Mouse (Mus musculus): ENCODE results near the gene Bend4.

Gene Bend4

GRCm38 (mm10) chr5:67454282-67454681 lies 26.2 kb upstream of the Bend4 start:
- peaks cover 11% of the 10 kb centered on the region for H3K4me1 ChIP-seq (replicated peaks; ENCODE audit: low read depth, low read length)
- peaks cover 12% of the 10 kb centered on the region for H3K9me3 ChIP-seq (ENCODE audit: low read length)
- no peaks in the 10 kb centered on the region for H3K36me3 ChIP-seq (ENCODE audit: insufficient read depth, low read length)
- H3K4me3 ChIP-seq (replicated peaks; ENCODE audit: low read length) = no peak overlapping the region
- TF ChIP-seq CTCF (conservative IDR thresholded peaks at IDR 0.05; ENCODE audit: low read length) (no peak), NANOG (IDR thresholded peaks at IDR 0.05; ENCODE audit: borderline replicate concordance, low read length) (no peak), POU5F1 (IDR thresholded peaks at IDR 0.05; ENCODE audit: borderline replicate concordance, low read length) (no peak)
- no peaks in the 10 kb centered on the region for H3K27me3 ChIP-seq (ENCODE audit: insufficient read depth, low read length)

- Histone ChIP-seq H3K36me3 (ENCODE audit: insufficient read depth, low read length) (no peaks in the 10 kb centered on the region), H3K4me3 (replicated peaks; ENCODE audit: low read length) (no peak overlapping the region), H3K27me3 (ENCODE audit: insufficient read depth, low read length) (no peaks in the 10 kb centered on the region), H3K4me1 (replicated peaks; ENCODE audit: low read depth, low read length) (peaks cover 11% of the 10 kb centered on the region), H3K9me3 (ENCODE audit: low read length) (peaks cover 47% of the 10 kb centered on the region)
- no peak for TF ChIP-seq NANOG (IDR thresholded peaks at IDR 0.05; ENCODE audit: borderline replicate concordance, low read length)
- TF ChIP-seq POU5F1 (IDR thresholded peaks at IDR 0.05; ENCODE audit: borderline replicate concordance, low read length) = no peak
Observed at GRCm38 (mm10) chr5:67449957-67450630, 22.0 kb upstream of the Bend4 start.

DNA sequence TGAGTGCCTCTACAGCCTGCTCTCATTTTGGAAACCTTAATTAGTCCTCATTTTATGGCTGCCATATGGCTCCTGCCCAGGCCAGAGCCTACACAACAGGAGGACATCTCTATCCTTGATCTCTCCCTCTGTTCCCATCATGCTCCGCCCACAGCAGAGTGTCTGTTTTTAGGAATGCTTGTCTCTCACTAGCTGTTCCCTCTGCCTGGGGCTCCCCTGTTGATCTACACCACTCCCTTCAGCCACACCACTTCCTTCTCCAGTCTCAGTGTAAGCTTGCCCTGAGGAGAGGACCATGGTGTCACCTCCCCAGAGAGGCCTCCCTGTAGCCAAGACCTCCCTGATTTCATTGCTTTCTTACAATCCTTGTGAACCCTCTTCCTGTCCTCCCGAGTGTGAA lies 18.4 kb upstream of the Bend4 start:
- H3K4me1 ChIP-seq (replicated peaks; ENCODE audit: low read depth, low read length) = peaks cover 16% of the 10 kb centered on the region
- H3K36me3 ChIP-seq (ENCODE audit: insufficient read depth, low read length) = no peaks in the 10 kb centered on the region
- no peaks in the 10 kb centered on the region for H3K27me3 ChIP-seq (ENCODE audit: insufficient read depth, low read length)
- peaks cover 47% of the 10 kb centered on the region for H3K9me3 ChIP-seq (ENCODE audit: low read length)
- no peak for TF ChIP-seq NANOG (IDR thresholded peaks at IDR 0.05; ENCODE audit: borderline replicate concordance, low read length)
- no peak for TF ChIP-seq POU5F1 (IDR thresholded peaks at IDR 0.05; ENCODE audit: borderline replicate concordance, low read length)
- TF ChIP-seq CTCF (conservative IDR thresholded peaks at IDR 0.05; ENCODE audit: low read length) = no peak
- H3K4me3 ChIP-seq (replicated peaks; ENCODE audit: low read length) = no peak overlapping the region

GRCm38 (mm10) chr5:67444217-67445050 lies 16.3 kb upstream of the Bend4 start:
- Histone ChIP-seq H3K36me3 (ENCODE audit: insufficient read depth, low read length) (no peaks in the 10 kb centered on the region), H3K4me1 (replicated peaks; ENCODE audit: low read depth, low read length) (peaks cover 16% of the 10 kb centered on the region), H3K27me3 (ENCODE audit: insufficient read depth, low read length) (no peaks in the 10 kb centered on the region), H3K9me3 (ENCODE audit: low read length) (peaks cover 37% of the 10 kb centered on the region), H3K4me3 (replicated peaks; ENCODE audit: low read length) (no peak overlapping the region)
- no peak for TF ChIP-seq CTCF (conservative IDR thresholded peaks at IDR 0.05; ENCODE audit: low read length)
- TF ChIP-seq POU5F1 (IDR thresholded peaks at IDR 0.05; ENCODE audit: borderline replicate concordance, low read length) = no peak
- no peak for TF ChIP-seq NANOG (IDR thresholded peaks at IDR 0.05; ENCODE audit: borderline replicate concordance, low read length)

DNA sequence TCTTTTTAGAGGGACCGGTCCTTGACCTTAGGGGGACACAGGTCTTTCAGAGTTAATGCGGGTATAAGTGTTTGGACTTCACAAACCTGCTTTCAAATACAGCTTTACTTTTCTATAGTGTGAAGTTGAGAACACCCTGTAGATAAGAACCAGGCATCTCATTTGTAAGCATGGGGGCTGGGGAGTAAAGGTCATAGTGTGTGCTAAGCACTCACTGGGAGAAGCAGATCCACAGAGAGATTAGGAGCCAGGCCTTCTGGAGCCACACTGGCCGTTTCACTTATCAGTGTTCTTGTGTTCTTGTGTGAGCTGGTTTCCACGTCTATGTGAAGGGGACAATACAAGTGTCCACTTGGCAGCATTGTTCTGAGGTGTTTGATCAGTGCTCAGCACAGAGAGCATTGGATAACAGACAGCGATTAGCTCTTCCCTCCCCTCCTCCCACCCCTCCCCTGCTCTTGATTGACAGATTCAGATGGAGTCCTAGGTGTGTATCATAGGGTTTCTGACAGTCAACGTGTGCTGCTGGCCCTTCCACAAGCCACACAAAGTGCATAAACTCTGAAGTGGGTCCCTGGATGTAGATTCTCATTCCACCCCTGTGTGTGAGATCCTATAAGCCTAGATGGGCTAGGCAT lies 14.8 kb upstream of the Bend4 start:
- H3K4me3 ChIP-seq (replicated peaks; ENCODE audit: low read length) = no peak overlapping the region
- H3K36me3 ChIP-seq (ENCODE audit: insufficient read depth, low read length) = no peaks in the 10 kb centered on the region
- no peak for TF ChIP-seq NANOG (IDR thresholded peaks at IDR 0.05; ENCODE audit: borderline replicate concordance, low read length)
- TF ChIP-seq CTCF (conservative IDR thresholded peaks at IDR 0.05; ENCODE audit: low read length) = no peak
- no peaks in the 10 kb centered on the region for H3K27me3 ChIP-seq (ENCODE audit: insufficient read depth, low read length)
- peaks cover 22% of the 10 kb centered on the region for H3K9me3 ChIP-seq (ENCODE audit: low read length)
- H3K4me1 ChIP-seq (replicated peaks; ENCODE audit: low read depth, low read length) = peaks cover 16% of the 10 kb centered on the region

- no peaks in the 10 kb centered on the region; the same call in 1 of the 2 replicates for H3K9me3 ChIP-seq (ENCODE audit: low read length)
- TF ChIP-seq NANOG (IDR thresholded peaks at IDR 0.05; ENCODE audit: borderline replicate concordance, low read length) = no peak
- no peak for TF ChIP-seq CTCF (conservative IDR thresholded peaks at IDR 0.05; ENCODE audit: low read length)
- TF ChIP-seq POU5F1 (IDR thresholded peaks at IDR 0.05; ENCODE audit: borderline replicate concordance, low read length) = no peak
- H3K36me3 ChIP-seq (ENCODE audit: insufficient read depth, low read length) = no peaks in the 10 kb centered on the region
- no peaks in the 10 kb centered on the region for H3K27me3 ChIP-seq (ENCODE audit: insufficient read depth, low read length)
- peaks cover 18% of the 10 kb centered on the region for H3K4me1 ChIP-seq (replicated peaks; ENCODE audit: low read depth, low read length)
- no peak overlapping the region for H3K4me3 ChIP-seq (replicated peaks; ENCODE audit: low read length)
Observed at GRCm38 (mm10) chr5:67440563-67440962, 12.5 kb upstream of the Bend4 start.

- Histone ChIP-seq H3K4me3 (replicated peaks; ENCODE audit: low read length) (no peak overlapping the region), H3K4me1 (replicated peaks; ENCODE audit: low read depth, low read length) (peaks cover 8% of the 10 kb centered on the region), H3K27me3 (ENCODE audit: insufficient read depth, low read length) (no peaks in the 10 kb centered on the region), H3K36me3 (ENCODE audit: insufficient read depth, low read length) (no peaks in the 10 kb centered on the region), H3K9me3 (ENCODE audit: low read length) (no peaks in the 10 kb centered on the region)
- no peak for TF ChIP-seq NANOG (IDR thresholded peaks at IDR 0.05; ENCODE audit: borderline replicate concordance, low read length)
- no peak for TF ChIP-seq POU5F1 (IDR thresholded peaks at IDR 0.05; ENCODE audit: borderline replicate concordance, low read length)
- no peak for TF ChIP-seq CTCF (conservative IDR thresholded peaks at IDR 0.05; ENCODE audit: low read length)
Observed at GRCm38 (mm10) chr5:67437403-67437802, 9.3 kb upstream of the Bend4 start.

All from E14TG2a.4 (cell line).